Mouse (Mus musculus): ENCODE data around the gene Dnajc7.

DNA sequence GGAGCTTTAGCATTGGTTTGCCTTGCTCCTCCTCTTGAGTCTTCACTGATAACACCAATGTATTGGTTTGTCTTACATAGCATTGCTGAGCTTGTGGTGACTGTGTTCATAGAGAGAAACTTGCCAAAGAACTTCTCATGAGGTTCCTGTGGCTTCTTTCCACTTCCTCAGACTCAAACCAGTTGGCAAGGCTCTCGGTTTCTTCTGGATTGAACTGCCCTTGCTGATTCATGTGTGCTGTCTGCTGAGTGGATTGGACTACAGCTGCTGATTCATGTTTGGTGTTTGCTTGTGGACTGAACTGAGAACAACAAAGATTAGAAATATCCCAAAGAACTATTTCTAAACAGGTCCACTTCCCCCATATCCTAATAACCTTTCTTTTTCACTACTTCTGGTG is 84.0 kb downstream of the Dnajc7 start:
- TF ChIP-seq POLR2A (IDR thresholded peaks at IDR 0.05; ENCODE audit: low read depth, low read length), result no peak
- no peak for TF ChIP-seq CTCF (IDR thresholded peaks at IDR 0.05; ENCODE audit: borderline replicate concordance, insufficient read depth, low read length)

All from embryonic fibroblast, embryonic 13.5 days (primary cell).